Mouse (Mus musculus) lung, embryonic 16.5 days (tissue): Measurements from ENCODE around the gene Ugt1a6b. TPM values are rescaled to one million over a fixed set of nuclear protein-coding genes. Genes with fewer than 3 reads are reported as not detected.

Source experiments
- ATAC-seq: fragments of 200-750 bp; cut with Nextera tagmentation; 2 replicates; pipeline ENCODE4 v1.8.0; 2017; ENCODE audit warnings: low read depth, mild to moderate bottlenecking, moderate library complexity
- H3K27ac ChIP-seq: fragments of 300-500 bp; sonication (generic); 2 replicates; pipeline ENCODE4 v1.5.1; 2014; ENCODE audit warnings: mild to moderate bottlenecking, control low read depth, low read length
- H3K27me3 ChIP-seq: fragments of 300-500 bp; sonication (generic); 2 replicates; pipeline ENCODE4 v1.6.1; 2014; ENCODE audit warnings: low read depth, low read length, mixed read lengths; ENCODE audit not compliant: control insufficient read depth, insufficient read depth
- H3K36me3 ChIP-seq: fragments of 300-500 bp; sonication (generic); 2 replicates; pipeline ENCODE4 v1.6.1; 2014; ENCODE audit warnings: low read length; ENCODE audit not compliant: control insufficient read depth, insufficient read depth
- H3K4me1 ChIP-seq: fragments of 300-500 bp; sonication (generic); replicated peaks from 2 replicates; pipeline ENCODE4 v1.6.1; 2014; ENCODE audit warnings: low read length, mixed read lengths; ENCODE audit not compliant: control insufficient read depth, insufficient read depth
- H3K4me2 ChIP-seq: fragments of 300-500 bp; sonication (generic); 2 replicates; pipeline ENCODE4 v1.6.1; 2014; ENCODE audit warnings: low read depth, low read length, control low read depth
- H3K4me3 ChIP-seq: fragments of 300-500 bp; sonication (generic); 2 replicates; pipeline ENCODE4 v1.5.1; 2014; ENCODE audit warnings: mild to moderate bottlenecking, low read length, control low read depth
- H3K9ac ChIP-seq: fragments of 300-500 bp; sonication (generic); 2 replicates; pipeline ENCODE4 v1.6.1; 2014; ENCODE audit warnings: low read length, control low read depth
- H3K9me3 ChIP-seq: fragments of 300-500 bp; sonication (generic); 2 replicates; pipeline ENCODE4 v1.6.1; 2016; ENCODE audit warnings: low read length; ENCODE audit not compliant: control insufficient read depth
- WGBS: fragments of 180-500 bp; shearing (Covaris S2); extraction: QIAGEN DNeasy Blood & Tissue Kit; methylation state at CpG from one replicate; pipeline ENCODE4 v1.1.7; 2014; 5-methylcytosine and 5-hydroxymethylcytosine counted together
- polyA plus RNA-seq: library from polyadenylated mRNA; unstranded; fragments of >200 nt; fragmentation: Nextera tagmentation; extraction: Ambion mirVana; gene quantifications from 2 replicates; pipeline ENCODE4 v1.2.1, GENCODE M21; 2015

The Ugt1a6b gene
- polyA plus RNA-seq, 1 experiment from 2014 or later = 0.43 TPM

DNA sequence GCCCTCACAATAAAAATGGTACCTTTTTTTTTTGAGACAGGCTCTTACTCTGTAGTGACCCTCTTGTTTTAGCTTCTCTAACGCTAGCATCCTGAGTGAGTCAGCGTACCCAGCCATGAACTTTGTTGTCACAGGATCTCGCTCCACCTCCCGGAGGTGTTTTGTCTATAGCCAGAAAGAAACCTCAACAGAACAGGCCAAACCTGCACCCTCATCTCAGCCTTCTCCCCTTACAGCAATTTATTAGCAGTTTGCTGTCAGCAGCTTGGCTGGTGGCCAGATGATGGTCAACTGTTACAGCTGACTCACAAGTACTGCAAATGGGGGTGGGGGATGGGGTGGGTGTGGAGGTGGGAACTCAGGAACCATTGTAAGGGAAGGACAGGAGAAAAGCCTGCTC, 159.2 kb downstream of the Ugt1a6b start:
- Histone ChIP-seq H3K36me3 (peaks cover 78% of the 10 kb centered on the region), H3K27me3 (no peaks in the 10 kb centered on the region), H3K9ac (no peak overlapping the region), H3K4me1 (no peaks in the 10 kb centered on the region), H3K4me3 (no peak overlapping the region), H3K4me2 (no peak overlapping the region), H3K9me3 (no peaks in the 10 kb centered on the region), H3K27ac (no peak overlapping the region)
- ATAC-seq = peak; percentile 1; the same call in 1 of the 2 replicates
- 68% methylated on average over 4 of the region's 4 CpGs for WGBS

DNA sequence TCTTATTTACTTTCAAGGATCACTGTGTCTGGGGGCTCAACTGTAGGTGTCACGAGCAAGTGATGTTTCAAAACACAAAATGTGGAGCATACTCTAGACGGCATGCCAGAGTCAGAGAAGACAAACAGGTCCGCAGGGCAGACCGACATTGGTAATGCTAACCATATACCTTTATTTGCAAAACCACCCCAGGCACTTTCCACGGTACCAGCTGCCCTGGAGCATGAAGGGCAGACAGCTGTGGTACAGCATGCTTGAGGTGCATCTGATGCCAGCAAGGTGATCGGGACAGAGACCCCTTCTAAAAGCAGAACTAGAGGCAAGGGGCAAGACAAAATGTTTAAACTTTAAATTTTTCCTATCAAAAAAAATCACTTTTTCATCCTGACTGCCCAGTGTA, 159.9 kb downstream of the Ugt1a6b start:
- ATAC-seq = no peak
- H3K9me3 ChIP-seq = no peaks in the 10 kb centered on the region
- H3K4me3 ChIP-seq = no peak overlapping the region
- no peak overlapping the region for H3K27ac ChIP-seq
- peaks cover 85% of the 10 kb centered on the region for H3K36me3 ChIP-seq
- H3K4me2 ChIP-seq = no peak overlapping the region
- WGBS = 73% methylated on average over 6 of the region's 6 CpGs
- no peaks in the 10 kb centered on the region for H3K27me3 ChIP-seq
- H3K9ac ChIP-seq = no peak overlapping the region
- H3K4me1 ChIP-seq = no peaks in the 10 kb centered on the region

DNA sequence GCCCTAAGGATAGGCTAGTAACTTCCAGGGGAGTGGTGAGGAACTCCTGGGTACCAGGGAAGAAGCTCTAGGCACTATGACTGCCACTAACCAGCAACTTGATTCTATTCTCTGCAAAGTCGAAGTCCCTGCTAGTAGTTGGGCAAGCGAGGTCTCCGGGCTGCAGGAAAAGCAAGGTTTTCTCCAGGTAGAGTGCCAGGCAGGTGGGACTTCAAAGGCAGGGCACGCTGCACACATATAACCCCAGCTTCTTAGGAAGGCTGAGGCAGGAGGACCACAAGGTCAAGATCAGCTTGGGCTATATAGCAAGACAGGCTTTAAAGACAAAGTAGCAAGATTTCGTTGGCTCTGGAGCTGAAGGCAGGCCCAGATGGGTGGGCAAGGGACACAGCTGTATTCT, 160.7 kb downstream of the Ugt1a6b start:
- H3K27me3 ChIP-seq = no peaks in the 10 kb centered on the region
- peaks cover 93% of the 10 kb centered on the region for H3K36me3 ChIP-seq
- ATAC-seq = no peak
- H3K9me3 ChIP-seq = no peaks in the 10 kb centered on the region
- H3K9ac ChIP-seq = no peak overlapping the region
- H3K4me2 ChIP-seq = no peak overlapping the region
- H3K4me3 ChIP-seq = no peak overlapping the region
- H3K4me1 ChIP-seq = no peaks in the 10 kb centered on the region
- 90% methylated on average over 5 of the region's 5 CpGs for WGBS
- no peak overlapping the region for H3K27ac ChIP-seq

DNA sequence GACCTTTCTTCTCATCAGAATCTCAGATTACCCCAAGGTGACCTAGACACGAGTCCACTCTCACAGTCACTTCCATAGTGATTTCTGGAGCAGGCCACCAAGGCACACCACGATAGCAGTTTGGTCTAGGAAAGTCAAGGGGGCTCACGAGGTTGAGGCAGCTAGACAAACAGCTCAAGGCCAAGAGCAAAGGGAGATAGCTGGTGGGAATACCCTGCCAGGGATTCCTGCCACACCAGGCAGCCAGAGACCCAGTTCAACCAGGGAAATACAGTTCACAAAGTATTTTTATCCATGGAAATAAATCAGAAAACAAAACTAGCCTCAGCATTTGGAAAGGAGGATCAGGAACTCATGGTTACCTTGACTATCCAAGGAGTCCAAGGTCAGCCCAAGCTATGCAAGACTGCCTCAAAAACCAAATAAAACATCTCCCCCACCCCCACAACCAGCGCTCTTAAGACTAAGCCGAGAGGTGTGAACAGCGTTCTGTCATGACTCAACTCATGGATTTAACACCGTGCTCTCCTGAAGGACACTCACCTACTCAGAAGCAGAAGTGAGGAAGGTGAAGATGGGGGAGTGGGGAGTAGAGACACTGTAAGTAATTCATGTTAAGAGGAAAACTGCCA, 161.3 kb downstream of the Ugt1a6b start:
- no peak overlapping the region for H3K4me2 ChIP-seq
- no peaks in the 10 kb centered on the region for H3K9me3 ChIP-seq
- 80% methylated on average over 7 of the region's 7 CpGs for WGBS
- ATAC-seq = no peak
- no peak overlapping the region for H3K27ac ChIP-seq
- no peak overlapping the region for H3K4me3 ChIP-seq
- H3K4me1 ChIP-seq = no peaks in the 10 kb centered on the region
- no peak overlapping the region for H3K9ac ChIP-seq
- peaks cover 99% of the 10 kb centered on the region for H3K36me3 ChIP-seq
- H3K27me3 ChIP-seq = no peaks in the 10 kb centered on the region

DNA sequence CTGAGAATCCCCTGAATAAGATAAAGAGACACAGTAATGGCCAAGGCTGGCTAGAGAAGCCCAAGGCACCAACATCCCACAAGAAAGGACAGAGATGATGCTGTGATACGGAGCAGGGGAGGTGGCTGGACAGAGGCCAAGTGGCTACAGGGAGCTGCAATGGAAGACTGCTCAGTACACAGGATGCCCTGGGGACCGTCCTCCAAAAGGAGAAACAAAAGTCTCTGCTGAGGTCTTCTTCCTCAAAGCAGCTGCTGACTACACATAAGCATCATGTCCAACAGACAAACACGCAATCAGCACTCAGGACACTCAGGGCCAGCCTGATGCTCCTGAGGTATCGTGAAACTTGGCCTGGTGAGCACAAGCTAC, 161.8 kb downstream of the Ugt1a6b start:
- Histone ChIP-seq H3K9ac (no peak overlapping the region), H3K4me1 (no peaks in the 10 kb centered on the region), H3K27me3 (no peaks in the 10 kb centered on the region), H3K4me3 (no peak overlapping the region), H3K9me3 (no peaks in the 10 kb centered on the region), H3K27ac (no peak overlapping the region), H3K36me3 (peaks cover 100% of the 10 kb centered on the region), H3K4me2 (no peak overlapping the region)
- no peak for ATAC-seq
- WGBS = 77% methylated on average over 4 of the region's 4 CpGs

DNA sequence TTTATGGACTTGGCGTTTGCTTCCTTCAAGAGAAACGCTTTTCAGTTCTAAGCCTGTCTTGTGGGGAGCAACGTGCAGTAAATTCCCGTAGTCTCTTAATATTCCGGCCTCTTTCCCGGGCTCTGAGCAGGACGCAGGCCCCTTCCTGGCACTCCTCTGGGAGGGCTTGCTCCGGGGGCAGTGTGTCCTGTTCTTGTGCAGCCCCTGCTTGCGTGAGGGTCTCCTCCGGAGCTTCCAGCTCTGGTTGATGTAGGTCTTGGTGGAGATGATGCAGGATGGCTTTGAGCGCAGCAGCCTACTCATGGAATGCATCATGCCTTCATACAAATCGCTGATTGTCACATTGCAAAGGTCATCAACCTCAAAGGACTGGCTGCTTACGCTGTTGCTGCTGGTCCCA, 163.1 kb downstream of the Ugt1a6b start:
- Histone ChIP-seq H3K4me2 (no peak overlapping the region), H3K4me1 (no peaks in the 10 kb centered on the region), H3K27me3 (no peaks in the 10 kb centered on the region), H3K9me3 (no peaks in the 10 kb centered on the region), H3K36me3 (peaks cover 89% of the 10 kb centered on the region), H3K4me3 (no peak overlapping the region), H3K27ac (no peak overlapping the region), H3K9ac (no peak overlapping the region)
- no peak for ATAC-seq
- WGBS = 88% methylated on average over 13 of the region's 13 CpGs

DNA sequence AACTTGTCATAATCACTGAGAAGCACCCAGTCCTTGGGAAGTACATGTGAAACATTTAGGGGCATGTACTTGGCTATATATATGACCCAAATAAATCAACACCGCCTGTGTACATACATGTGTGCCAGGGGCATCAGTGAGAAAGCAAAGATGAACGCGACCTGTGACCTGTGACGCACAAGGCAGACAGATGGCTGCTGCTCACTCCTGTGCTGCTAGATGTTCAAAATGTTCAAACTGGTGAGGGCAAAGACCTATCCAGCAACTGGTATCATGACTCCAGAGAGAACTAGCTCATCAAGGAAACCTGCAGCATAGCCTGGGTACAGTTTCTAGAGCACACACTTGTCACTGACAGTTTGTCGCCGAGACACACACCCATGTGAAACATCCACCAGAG, 164.4 kb downstream of the Ugt1a6b start:
- Histone ChIP-seq H3K4me1 (no peaks in the 10 kb centered on the region), H3K27me3 (no peaks in the 10 kb centered on the region), H3K27ac (no peak overlapping the region), H3K4me3 (no peak overlapping the region), H3K9ac (no peak overlapping the region), H3K4me2 (no peak overlapping the region), H3K36me3 (peaks cover 88% of the 10 kb centered on the region), H3K9me3 (no peaks in the 10 kb centered on the region)
- 92% methylated on average over 6 of the region's 6 CpGs for WGBS
- ATAC-seq = no peak

DNA sequence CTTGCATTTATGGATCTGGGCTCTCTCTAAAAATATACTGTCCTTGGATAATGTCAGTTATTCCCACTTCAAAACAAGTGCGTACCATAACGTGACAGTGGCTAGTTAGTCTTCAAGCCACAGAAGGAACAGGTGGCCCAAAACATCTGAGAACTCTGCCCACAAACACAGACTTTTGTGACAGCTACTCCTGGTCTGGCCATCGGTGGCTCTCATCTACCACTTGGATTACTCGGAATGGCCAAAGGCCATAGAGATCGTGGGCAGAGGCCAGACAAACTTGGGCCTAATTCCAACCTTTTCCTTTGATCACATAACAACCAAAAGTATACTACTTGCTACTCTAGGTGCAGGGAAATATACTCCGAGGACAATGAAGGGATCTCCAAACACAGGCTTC, 165.0 kb downstream of the Ugt1a6b start:
- Histone ChIP-seq H3K9ac (no peak overlapping the region), H3K27me3 (no peaks in the 10 kb centered on the region), H3K36me3 (peaks cover 87% of the 10 kb centered on the region), H3K4me1 (no peaks in the 10 kb centered on the region), H3K4me2 (no peak overlapping the region), H3K9me3 (no peaks in the 10 kb centered on the region), H3K4me3 (no peak overlapping the region), H3K27ac (no peak overlapping the region)
- 80% methylated on average over 6 of the region's 6 CpGs for WGBS
- no peak for ATAC-seq
